15 mouse cellular contexts compared by ENCODE assay signal in genomic region chr1:39244726-39245125, GRCm38 (mm10).
"Had no signal": no experiment of that assay in that cellular context is flagged by ENCODE, and none has a peak within 500 bp of the region (broad histone marks: within the 10 kb centered on the region; RNA-seq: fewer than 3 reads in every experiment).

No protein-coding gene starts in this region.

- H3K27me3 ChIP-seq: intestine, embryonic 15.5 days; limb, embryonic 13.5 days; liver, embryonic 15.5 days; midbrain, embryonic 15.5 days; neural tube, embryonic 13.5 days had no signal

- H3K9me3 ChIP-seq: intestine, embryonic 15.5 days; limb, embryonic 13.5 days; liver, embryonic 15.5 days; midbrain, embryonic 15.5 days; neural tube, embryonic 13.5 days had no signal

- H3K27ac ChIP-seq: intestine, embryonic 15.5 days; layer of hippocampus, adult 2 months; limb, embryonic 13.5 days; liver, embryonic 15.5 days; midbrain, embryonic 15.5 days; neural tube, embryonic 13.5 days had no signal

- H3K9ac ChIP-seq: intestine, embryonic 15.5 days; limb, embryonic 13.5 days; liver, embryonic 15.5 days; midbrain, embryonic 15.5 days; neural tube, embryonic 13.5 days had no signal

- H3K4me3 ChIP-seq: intestine, embryonic 15.5 days; layer of hippocampus, adult 2 months; limb, embryonic 13.5 days; liver, embryonic 15.5 days; midbrain, embryonic 15.5 days; neural tube, embryonic 13.5 days had no signal

- H3K36me3 ChIP-seq: intestine, embryonic 15.5 days; limb, embryonic 13.5 days; liver, embryonic 15.5 days; midbrain, embryonic 15.5 days; neural tube, embryonic 13.5 days had no signal

- DNase-seq: kidney, adult 18-20 months; kidney, postnatal 4 days; lung, adult 2 months; lung, postnatal 14 days; right cerebral cortex, postnatal 14 days; thymus, adult 2 months; thymus, postnatal 25 days had no signal

- ATAC-seq: intestine, embryonic 15.5 days; midbrain, embryonic 15.5 days had no signal

- H3K4me1 ChIP-seq: intestine, embryonic 15.5 days; limb, embryonic 13.5 days; liver, embryonic 15.5 days; midbrain, embryonic 15.5 days; neural tube, embryonic 13.5 days had no signal

- H3K4me2 ChIP-seq: intestine, embryonic 15.5 days; limb, embryonic 13.5 days; liver, embryonic 11.5 days; liver, embryonic 15.5 days; midbrain, embryonic 11.5 days; midbrain, embryonic 15.5 days; neural tube, embryonic 13.5 days had no signal
